Mouse (Mus musculus): ENCODE results near the gene Ddx60. TPM values are rescaled to one million over a fixed set of nuclear protein-coding genes. Genes with fewer than 3 reads are reported as not detected.

Ddx60 gene
- polyA plus RNA-seq, 1 experiment from 2014 or later = 6.8 TPM

DNA sequence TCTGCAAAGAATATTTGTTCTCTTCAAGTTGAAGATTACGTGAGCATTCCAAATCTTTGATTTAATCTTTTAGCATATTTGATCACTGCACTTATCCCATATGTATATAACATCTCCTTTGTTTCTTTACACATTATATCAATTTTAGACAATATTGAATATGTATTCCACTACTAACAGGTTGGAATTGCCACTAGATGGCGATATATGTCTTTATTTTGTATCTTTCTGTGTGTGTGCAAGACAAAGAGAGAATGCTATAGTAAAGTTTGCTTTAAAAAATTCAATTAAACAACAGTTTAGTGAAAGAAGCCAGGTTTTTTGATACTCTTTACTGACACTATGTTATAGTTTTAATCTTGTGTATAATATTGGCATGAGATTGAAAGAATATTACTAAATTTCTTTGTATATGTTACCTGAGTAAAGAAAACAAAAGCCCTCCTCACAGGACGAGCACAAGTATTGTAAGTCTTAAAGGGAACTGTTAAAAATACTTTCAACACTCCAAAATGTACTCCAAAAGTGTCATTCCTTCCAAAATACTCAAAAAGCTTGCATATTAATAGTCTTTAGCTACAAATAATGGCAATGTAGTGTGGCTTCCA lies 152.4 kb downstream of the Ddx60 start:
- Histone ChIP-seq H3K9me3 (ENCODE audit: control insufficient read depth, low read length) (no peaks in the 10 kb centered on the region), H3K27me3 (ENCODE audit: control insufficient read depth, insufficient read depth, low read length) (no peaks in the 10 kb centered on the region), H3K4me1 (replicated peaks; ENCODE audit: control insufficient read depth, insufficient read depth) (no peaks in the 10 kb centered on the region), H3K36me3 (ENCODE audit: control insufficient read depth, insufficient read depth, low read length) (no peaks in the 10 kb centered on the region), H3K27ac (replicated peaks) (no peak overlapping the region), H3K9ac (ENCODE audit: low read length) (no peak overlapping the region), H3K4me2 (replicated peaks; ENCODE audit: low read depth) (no peak overlapping the region), H3K4me3 (ENCODE audit: low read depth, low read length) (no peak overlapping the region)
- no peak for DNase-seq (ENCODE audit: low spot score)
- TF ChIP-seq EP300 (optimal IDR thresholded peaks at IDR 0.05) (no peak), CTCF (IDR thresholded peaks at IDR 0.05; ENCODE audit: low read depth) (peak; percentile 78)
- WGBS = 39% methylated on average over 3 of the region's 3 CpGs
- ATAC-seq (ENCODE audit: low FRiP score, low TSS enrichment) = no peak

GRCm38 (mm10) chr8:62081804-62082203 lies 153.9 kb downstream of the Ddx60 start:
- WGBS = 73% methylated on average over 2 of the region's 2 CpGs
- Histone ChIP-seq H3K9me3 (ENCODE audit: control insufficient read depth, low read length) (no peaks in the 10 kb centered on the region), H3K27me3 (ENCODE audit: control insufficient read depth, insufficient read depth, low read length) (no peaks in the 10 kb centered on the region), H3K4me2 (replicated peaks; ENCODE audit: low read depth) (no peak overlapping the region), H3K4me3 (ENCODE audit: low read depth, low read length) (no peak overlapping the region), H3K9ac (ENCODE audit: low read length) (no peak overlapping the region), H3K36me3 (ENCODE audit: control insufficient read depth, insufficient read depth, low read length) (no peaks in the 10 kb centered on the region), H3K27ac (replicated peaks) (no peak overlapping the region), H3K4me1 (replicated peaks; ENCODE audit: control insufficient read depth, insufficient read depth) (no peaks in the 10 kb centered on the region)
- TF ChIP-seq CTCF (IDR thresholded peaks at IDR 0.05; ENCODE audit: low read depth) = no peak
- no peak for TF ChIP-seq EP300 (optimal IDR thresholded peaks at IDR 0.05)
- no peak for ATAC-seq (ENCODE audit: low FRiP score, low TSS enrichment)
- DNase-seq (ENCODE audit: low spot score) = no peak

Other genes starting within 250 kb of the Ddx60 start
- gene Palld, start 25.4 kb upstream of the Ddx60 start, polyA plus RNA-seq (2015; fragmentation: Nextera tagmentation; extraction: Ambion mirVana) = 69.9 and 71.0 TPM in 2 replicates
- gene Anxa10, start 195.1 kb downstream of the Ddx60 start, polyA plus RNA-seq (2015; fragmentation: Nextera tagmentation; extraction: Ambion mirVana) = 562 and 617 TPM in 2 replicates

Measured in stomach, postnatal 0 days (tissue).